Mouse (Mus musculus) CH12.LX (cell line): ENCODE measurements around the gene Shld1. TPM values are rescaled to one million over a fixed set of nuclear protein-coding genes. Genes with fewer than 3 reads are reported as not detected.

ENCODE experiments used
- DNase-seq: peaks from one replicate; pipeline ENCODE4 v3.0.0-alpha.2; 2013; ENCODE audit errors: extremely low read depth
- H3K27ac ChIP-seq: 2 replicates; pipeline ENCODE4 v1.5.1; 2012; ENCODE audit warnings: low read depth, mild to moderate bottlenecking, control low read depth, moderate library complexity; ENCODE audit not compliant: insufficient read depth
- H3K27me3 ChIP-seq: replicated peaks from 2 replicates; pipeline ENCODE3; 2012; ENCODE audit warnings: inconsistent platforms
- H3K36me3 ChIP-seq, 2 experiments: replicated peaks in 1 of 2; 2 replicates each; pipeline versions ENCODE3 to v1.6.1; 2012; ENCODE audit warnings: inconsistent platforms in 1 of 2, low read length in 1 of 2, mild to moderate bottlenecking in 1 of 2, mixed read lengths in 1 of 2, moderate library complexity in 1 of 2; ENCODE audit not compliant: control insufficient read depth in 1 of 2, insufficient read depth in 1 of 2
- H3K4me1 ChIP-seq, 2 experiments: 2 replicates each; pipeline ENCODE4 v1.6.1; 2012; ENCODE audit warnings: inconsistent platforms in 1 of 2, moderate library complexity in 1 of 2; ENCODE audit not compliant: insufficient read depth in 2 of 2, control insufficient read depth in 1 of 2
- H3K4me2 ChIP-seq: 2 replicates; pipeline ENCODE4 v1.6.1; 2012; ENCODE audit warnings: low read depth, mild to moderate bottlenecking, control low read depth; ENCODE audit not compliant: poor library complexity, insufficient read depth, severe bottlenecking
- H3K4me3 ChIP-seq, 3 experiments: fragments of 150-350 bp in 1 of 3; sonication (generic) in 1 of 3; replicated peaks in 1 of 3; 2 replicates each; pipeline versions ENCODE3 to v1.5.1; 2011 to 2012; ENCODE audit warnings: low read depth in 2 of 3, low read length in 2 of 3, mild to moderate bottlenecking in 2 of 3, moderate library complexity in 2 of 3, control low read depth in 1 of 3, improper control_type of control experiment in 1 of 3, inconsistent platforms in 1 of 3, mixed read lengths in 1 of 3; ENCODE audit not compliant: poor library complexity in 1 of 3
- H3K79me2 ChIP-seq: replicated peaks from 2 replicates; pipeline ENCODE4 v1.6.1; 2012; ENCODE audit warnings: mild to moderate bottlenecking, moderate library complexity; ENCODE audit not compliant: control insufficient read depth, poor library complexity, insufficient read depth, severe bottlenecking; ENCODE audit errors: extremely low read depth
- H3K9ac ChIP-seq: 2 replicates; pipeline ENCODE4 v1.6.1; 2012; ENCODE audit warnings: low read depth, mild to moderate bottlenecking, control low read depth, moderate library complexity; ENCODE audit not compliant: insufficient read depth
- H3K9me3 ChIP-seq: replicated peaks from 2 replicates; pipeline ENCODE3; 2012; ENCODE audit warnings: low read length, inconsistent platforms, mixed read lengths
- CHD1 ChIP-seq: IDR thresholded peaks from 2 replicates; pipeline ENCODE4 v1.6.1; 2012; ENCODE audit warnings: low read depth, low read length, improper control_type of control experiment, inconsistent platforms
- CTCF ChIP-seq, 2 experiments: IDR thresholded peaks in 1 of 2; conservative IDR thresholded peaks in 1 of 2; 2 replicates each; pipeline ENCODE4 v1.5.1; 2011 to 2012; ENCODE audit warnings: low read depth in 2 of 2, low read length in 2 of 2, improper control_type of control experiment in 1 of 2, inconsistent platforms in 1 of 2, mild to moderate bottlenecking in 1 of 2, moderate library complexity in 1 of 2
- E2F4 ChIP-seq: IDR thresholded peaks from 2 replicates; pipeline ENCODE4 v1.6.1; 2011; ENCODE audit warnings: low read depth, low read length, improper control_type of control experiment; ENCODE audit not compliant: insufficient replicate concordance
- ELF1 ChIP-seq: IDR thresholded peaks from 2 replicates; pipeline ENCODE4 v1.6.1; 2014; ENCODE audit warnings: low read depth, mild to moderate bottlenecking, inconsistent platforms, low read length, improper control_type of control experiment
- EP300 ChIP-seq: IDR thresholded peaks from 2 replicates; pipeline ENCODE4 v1.6.1; 2011; ENCODE audit warnings: low read length, improper control_type of control experiment
- GABPA ChIP-seq: IDR thresholded peaks from 2 replicates; pipeline ENCODE4 v1.6.1; 2012; ENCODE audit warnings: low read depth, low read length, improper control_type of control experiment, inconsistent platforms; ENCODE audit not compliant: insufficient replicate concordance
- HCFC1 ChIP-seq: IDR thresholded peaks from 2 replicates; pipeline ENCODE4 v1.6.1; 2012; ENCODE audit warnings: low read depth, mild to moderate bottlenecking, inconsistent platforms, low read length, improper control_type of control experiment
- JUN ChIP-seq: IDR thresholded peaks from 2 replicates; pipeline ENCODE4 v1.6.1; 2011; ENCODE audit warnings: low read depth, mild to moderate bottlenecking, low read length, improper control_type of control experiment, moderate library complexity; ENCODE audit not compliant: insufficient read depth
- JUND ChIP-seq: conservative IDR thresholded peaks from 2 replicates; pipeline ENCODE4 v1.6.1; 2011; ENCODE audit warnings: low read depth, low read length, improper control_type of control experiment
- MAFK ChIP-seq: IDR thresholded peaks from 2 replicates; pipeline ENCODE4 v1.6.1; 2011; ENCODE audit warnings: low read length, improper control_type of control experiment; ENCODE audit not compliant: insufficient replicate concordance
- MAX ChIP-seq: IDR thresholded peaks from 2 replicates; pipeline ENCODE4 v1.6.1; 2011; ENCODE audit warnings: low read length, improper control_type of control experiment
- MEF2A ChIP-seq: IDR thresholded peaks from 2 replicates; pipeline ENCODE4 v1.6.1; 2014; ENCODE audit warnings: low read depth, mild to moderate bottlenecking, inconsistent platforms, low read length, improper control_type of control experiment, borderline replicate concordance
- MYC ChIP-seq: IDR thresholded peaks from 2 replicates; pipeline ENCODE4 v1.6.1; 2011; ENCODE audit warnings: low read depth, mild to moderate bottlenecking, improper control_type of control experiment, low read length
- PAX5 ChIP-seq: IDR thresholded peaks from 2 replicates; pipeline ENCODE4 v1.6.1; 2012; ENCODE audit warnings: low read length, inconsistent platforms, mixed read lengths
- POLR2AphosphoS2 ChIP-seq: IDR thresholded peaks from 2 replicates; pipeline ENCODE4 v1.6.1; 2011; ENCODE audit warnings: low read depth, low read length, improper control_type of control experiment
- SIN3A ChIP-seq: IDR thresholded peaks from 2 replicates; pipeline ENCODE4 v1.6.1; 2012; ENCODE audit warnings: low read length, improper control_type of control experiment, inconsistent platforms
- SMC3 ChIP-seq: IDR thresholded peaks from 2 replicates; pipeline ENCODE4 v1.6.1; 2011; ENCODE audit warnings: low read depth, low read length, improper control_type of control experiment
- TBP ChIP-seq: conservative IDR thresholded peaks from 2 replicates; pipeline ENCODE4 v1.6.1; 2011; ENCODE audit warnings: low read depth, low read length, improper control_type of control experiment
- TCF12 ChIP-seq: IDR thresholded peaks from 2 replicates; pipeline ENCODE4 v1.6.1; 2014; ENCODE audit warnings: low read depth, mild to moderate bottlenecking, inconsistent platforms, low read length, improper control_type of control experiment
- USF1 ChIP-seq: IDR thresholded peaks from 2 replicates; pipeline ENCODE4 v1.6.1; 2014; ENCODE audit warnings: low read depth, mild to moderate bottlenecking, inconsistent platforms, low read length, improper control_type of control experiment
- USF2 ChIP-seq: conservative IDR thresholded peaks from 2 replicates; pipeline ENCODE4 v1.6.1; 2011; ENCODE audit warnings: low read depth, low read length, improper control_type of control experiment
- ZC3H11A ChIP-seq: IDR thresholded peaks from 2 replicates; pipeline ENCODE4 v1.6.1; 2012; ENCODE audit warnings: low read depth, mild to moderate bottlenecking, inconsistent platforms, low read length, improper control_type of control experiment
- ZKSCAN1 ChIP-seq: IDR thresholded peaks from 2 replicates; pipeline ENCODE4 v1.6.1; 2012; ENCODE audit warnings: low read depth, inconsistent platforms, low read length, improper control_type of control experiment, borderline replicate concordance
- ZNF384 ChIP-seq: IDR thresholded peaks from 2 replicates; pipeline ENCODE4 v1.6.1; 2012; ENCODE audit warnings: low read depth, low read length, improper control_type of control experiment, inconsistent platforms
- dilution Hi-C: fragments of 300-500 bp; cut with MboI; formaldehyde crosslinking; loops from 2 replicates; pipeline ENCODE4 v1.14.3; 2020; ENCODE audit warnings: low sequenced_read_pairs; ENCODE audit not compliant: extremely low pct_unique_long_range_greater_than_20kb, extremely low pct_ligation_motif_present
- in situ Hi-C: fragments of 300-500 bp; cut with MboI; formaldehyde crosslinking; loops from 3 replicates; pipeline ENCODE4 v1.14.3; 2019; ENCODE audit warnings: low sequenced_read_pairs, low pct_ligation_motif_present, low pct_unique_long_range_greater_than_20kb, mixed read lengths
- polyA plus RNA-seq: library from polyadenylated mRNA; unstranded; fragments of >175 nt; gene quantifications from 2 replicates; pipeline ENCODE4 v1.2.1, GENCODE M21; 2012; ENCODE audit warnings: low read depth; ENCODE audit not compliant: insufficient read length
- total RNA-seq, 2 experiments: library from RNA; depleted of rRNA; stranded (reverse); fragments of 300-350 nt in 1 of 2; fragments of >200 nt in 1 of 2; gene quantifications; 2 replicates each; pipeline ENCODE4 v1.2.3; 2012 to 2014

The Shld1 gene
- total and polyA plus RNA-seq, 3 experiments, result 5.7 to 12.6 (median 9.3) TPM

GRCm38 (mm10) chr2:132770822-132771221 lies 84.1 kb downstream of the Shld1 start:
- TF ChIP-seq TCF12, result no peak
- TF ChIP-seq ZC3H11A, result no peak
- TF ChIP-seq ELF1, result no peak
- TF ChIP-seq EP300, result no peak
- no peak for TF ChIP-seq JUN
- no peak for TF ChIP-seq MYC
- no peak for TF ChIP-seq JUND
- TF ChIP-seq SMC3, result no peak
- TF ChIP-seq ZKSCAN1, result no peak
- no peak for TF ChIP-seq E2F4
- TF ChIP-seq SIN3A, result no peak
- TF ChIP-seq CHD1, result no peak
- TF ChIP-seq PAX5, result no peak
- no peaks in the 10 kb centered on the region for H3K4me1 ChIP-seq
- H3K9ac ChIP-seq, result no peak overlapping the region
- H3K36me3 ChIP-seq, result no peaks in the 10 kb centered on the region
- no peak overlapping the region for H3K4me3 ChIP-seq
- in situ Hi-C loops, result no loop called here
- H3K79me2 ChIP-seq, result no peaks in the 10 kb centered on the region
- dilution Hi-C loops, result no loop called here
- H3K4me2 ChIP-seq, result no peak overlapping the region
- no peak overlapping the region for H3K27ac ChIP-seq
- H3K9me3 ChIP-seq, result no peaks in the 10 kb centered on the region
- no peak for DNase-seq
- H3K27me3 ChIP-seq, result no peaks in the 10 kb centered on the region

GRCm38 (mm10) chr2:132780978-132781377 lies 94.2 kb downstream of the Shld1 start, which contains the start of gene Chgb:
Gene Chgb, plus strand, starts transcription at chr2:132781278.
- no peak for DNase-seq
- TF ChIP-seq USF1, result no peak
- TF ChIP-seq TBP, result no peak
- TF ChIP-seq PAX5, result no peak
- TF ChIP-seq CHD1, result no peak
- TF ChIP-seq ZNF384, result no peak
- no peak for TF ChIP-seq POLR2AphosphoS2
- no peak for TF ChIP-seq HCFC1
- no peak for TF ChIP-seq ZKSCAN1
- no peak for TF ChIP-seq CTCF (conservative IDR thresholded peaks at IDR 0.05 in 1 of 2, IDR thresholded peaks at IDR 0.05 in 1 of 2; ENCODE audit: low read depth in 2 of 2, low read length in 2 of 2)
- TF ChIP-seq MAX, result no peak
- no peak for TF ChIP-seq TCF12
- TF ChIP-seq GABPA, result no peak
- TF ChIP-seq USF2, result no peak
- no peak for TF ChIP-seq MYC
- no peak for TF ChIP-seq MAFK
- no peak for TF ChIP-seq MEF2A
- TF ChIP-seq ELF1, result no peak
- TF ChIP-seq, all 38 proteins: peak for 0
- dilution Hi-C loops (no loop called here), in situ Hi-C loops (no loop called here)
- Histone ChIP-seq H3K4me1 (peaks cover 4 to 7% of the 10 kb centered on the region in 2 experiments), H3K79me2 (no peaks in the 10 kb centered on the region), H3K27me3 (peaks cover 5% of the 10 kb centered on the region), H3K9ac (no peak within 1 kb of the TSS), H3K9me3 (no peaks in the 10 kb centered on the region), H3K36me3 (no peaks in the 10 kb centered on the region), H3K27ac (no peak within 1 kb of the TSS), H3K4me3 (peak within 1 kb of the TSS in 1 of 3 experiments; percentile 17), H3K4me2 (peak within 1 kb of the TSS; percentile 80; the same call in 1 of the 2 replicates)
